Mouse (Mus musculus) liver, adult 2 months (tissue): ENCODE measurements around the gene Sorbs1.

Experiments
- CTCF ChIP-seq: fragments of 200-500 bp; IDR thresholded peaks from 2 replicates; pipeline ENCODE4 v1.5.1; 2011; ENCODE audit warnings: low read depth, low read length, control low read depth
- POLR2A ChIP-seq: fragments of 200-500 bp; IDR thresholded peaks from 2 replicates; pipeline ENCODE4 v1.6.1; 2011; ENCODE audit warnings: low read length, control low read depth; ENCODE audit not compliant: insufficient read depth; ENCODE audit errors: extremely low read depth

DNA sequence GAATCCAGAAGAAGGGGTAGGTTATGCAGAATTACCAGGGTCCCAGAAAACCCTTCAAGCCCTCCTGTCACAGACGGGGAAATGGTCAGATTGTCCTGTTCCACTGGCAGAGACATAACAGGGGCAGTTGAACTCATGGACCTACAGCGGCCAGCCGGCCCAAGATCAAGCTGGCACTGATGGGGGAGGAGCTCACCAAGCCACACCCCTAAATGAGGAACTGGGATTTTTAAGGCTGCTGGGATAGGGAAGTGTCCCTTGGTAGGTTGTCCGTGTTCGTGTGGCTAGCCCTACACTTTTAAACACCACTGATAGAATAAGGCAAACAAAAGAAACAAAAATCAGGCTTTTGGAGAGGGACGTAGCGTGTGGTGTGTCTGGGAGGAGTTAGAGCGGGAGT, 236.1 kb downstream of the Sorbs1 start:
- no peak for TF ChIP-seq CTCF
- no peak for TF ChIP-seq POLR2A
